Comparison of ENCODE assay signal across 8 mouse cellular contexts in the genomic region with DNA sequence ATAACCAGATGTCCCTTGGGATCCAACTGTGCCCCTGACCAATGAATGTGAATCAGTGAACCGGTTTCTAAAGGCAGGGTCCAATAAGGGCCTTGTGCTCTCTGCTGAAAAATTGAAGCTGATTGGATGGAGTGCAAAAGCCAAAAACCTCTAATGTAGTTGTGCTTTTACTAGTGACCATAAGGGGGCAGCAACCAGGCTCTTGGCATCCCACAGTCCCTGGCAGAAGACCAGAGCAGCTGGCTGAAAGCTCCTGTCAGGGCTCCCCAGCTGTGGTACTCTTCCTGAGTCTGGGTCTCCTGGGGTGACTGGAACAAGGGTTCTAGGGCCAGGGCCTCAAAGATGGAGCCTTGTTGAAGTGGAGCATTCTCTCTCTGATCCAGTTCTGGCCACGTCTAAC. TPM values are rescaled to one million over a fixed set of nuclear protein-coding genes. Genes with fewer than 3 reads are reported as not detected.
DNase-seq lines count a peak whose midpoint lies in the region; ATAC-seq and TF ChIP-seq lines count a peak whose summit lies in the region.

No protein-coding gene starts in this region.

- in situ Hi-C loops in CH12.LX (cut with MboI; ENCODE audit: low pct_ligation_motif_present, low pct_unique_long_range_greater_than_20kb, low sequenced_read_pairs) = loop anchor here (10.0 kb wide), 1 partner anchor 111 kb away; a partner anchor contains a TSS

- TF ChIP-seq RAD21 in CH12.LX (IDR thresholded peaks at IDR 0.05; ENCODE audit: low read depth, low read length) = peak; percentile 72

- H3K4me2 ChIP-seq in CH12.LX (ENCODE audit: insufficient read depth, low read depth, poor library complexity, severe bottlenecking) = no peak overlapping the region
- H3K4me2 ChIP-seq in forebrain, embryonic 12.5 days = no peak overlapping the region
- H3K4me2 ChIP-seq in liver, embryonic 15.5 days = no peak overlapping the region
- H3K4me2 ChIP-seq in neural tube, embryonic 13.5 days = no peak overlapping the region

- no peak for TF ChIP-seq POLR2A in CH12.LX (IDR thresholded peaks at IDR 0.05; ENCODE audit: low read depth, low read length)

- peaks cover 8 to 38% of the 10 kb centered on the region in 2 experiments for H3K4me1 ChIP-seq in CH12.LX (ENCODE audit: control insufficient read depth in 1 of 2, insufficient read depth in 2 of 2)
- H3K4me1 ChIP-seq in forebrain, embryonic 12.5 days = peaks cover 24% of the 10 kb centered on the region
- H3K4me1 ChIP-seq in liver, embryonic 15.5 days (replicated peaks) = peaks cover 40% of the 10 kb centered on the region
- H3K4me1 ChIP-seq in neural tube, embryonic 13.5 days (replicated peaks) = peaks cover 33% of the 10 kb centered on the region

- ATAC-seq in forebrain, embryonic 12.5 days (ENCODE audit: low FRiP score) = no peak
- no peak for ATAC-seq in liver, embryonic 15.5 days (ENCODE audit: insufficient read depth)
- peak; percentile 34; the same call in 1 of the 2 replicates for ATAC-seq in neural tube, embryonic 13.5 days (ENCODE audit: low read depth)

- 31% methylated on average over 2 of the region's 2 CpGs for WGBS in forebrain, embryonic 12.5 days
- WGBS in liver, embryonic 15.5 days (ENCODE audit: insufficient replicate concordance) = 41% methylated on average over 2 of the region's 2 CpGs
- 38% methylated on average over 2 of the region's 2 CpGs for WGBS in neural tube, embryonic 13.5 days

- DNase-seq in CH12.LX (ENCODE audit: extremely low read depth) = peak; percentile 86
- DNase-seq in brain, adult 2 months (ENCODE audit: low read depth, low spot score) = peak; percentile 90
- peak; percentile 90 to 94 for DNase-seq in heart, postnatal 10 days
- peak; percentile 90 to 91 for DNase-seq in kidney, postnatal 36 days
- DNase-seq in testis, postnatal 14 days (ENCODE audit: low spot score) = peak; percentile 69

- intact Hi-C loops in heart, postnatal 10 days (cut with DNase I) = loop anchor here (5.0 kb wide), 1 partner anchor 108 kb away; a partner anchor contains a TSS

- H3K9ac ChIP-seq in CH12.LX (ENCODE audit: insufficient read depth, low read depth) = no peak overlapping the region
- no peak overlapping the region for H3K9ac ChIP-seq in forebrain, embryonic 12.5 days
- 0 out of 2 replicates have a peak overlapping the region, but pooled peaks have one; percentile 6 for H3K9ac ChIP-seq in liver, embryonic 15.5 days
- H3K9ac ChIP-seq in neural tube, embryonic 13.5 days = no peak overlapping the region

- peaks cover 6 to 36% of the 10 kb centered on the region in 2 experiments for H3K36me3 ChIP-seq in CH12.LX (replicated peaks in 1 of 2; ENCODE audit: control insufficient read depth in 1 of 2, insufficient read depth in 1 of 2, low read length in 1 of 2)
- H3K36me3 ChIP-seq in forebrain, embryonic 12.5 days (replicated peaks) = peaks cover 6% of the 10 kb centered on the region; the same call in 1 of the 2 replicates
- peaks cover 11% of the 10 kb centered on the region for H3K36me3 ChIP-seq in liver, embryonic 15.5 days (replicated peaks)
- peaks cover 10% of the 10 kb centered on the region; the same call in 1 of the 2 replicates for H3K36me3 ChIP-seq in neural tube, embryonic 13.5 days

- H3K4me3 ChIP-seq in CH12.LX (replicated peaks in 1 of 3; ENCODE audit: low read depth in 2 of 3, low read length in 2 of 3, poor library complexity in 1 of 3) = no peak overlapping the region
- 0 out of 2 replicates have a peak overlapping the region, but pooled peaks have one; percentile 7 for H3K4me3 ChIP-seq in forebrain, embryonic 12.5 days (replicated peaks)
- no peak overlapping the region; the same call in 1 of the 2 replicates for H3K4me3 ChIP-seq in liver, embryonic 15.5 days (replicated peaks)
- H3K4me3 ChIP-seq in neural tube, embryonic 13.5 days = no peak overlapping the region

- TF ChIP-seq CTCF in CH12.LX (conservative IDR thresholded peaks at IDR 0.05 in 1 of 2, IDR thresholded peaks at IDR 0.05 in 1 of 2; ENCODE audit: low read depth in 2 of 2, low read length in 2 of 2) = peak; percentile 61 to 83

- H3K27me3 ChIP-seq in CH12.LX (replicated peaks) = no peaks in the 10 kb centered on the region
- no peaks in the 10 kb centered on the region for H3K27me3 ChIP-seq in forebrain, embryonic 12.5 days
- H3K27me3 ChIP-seq in liver, embryonic 15.5 days = no peaks in the 10 kb centered on the region
- no peaks in the 10 kb centered on the region for H3K27me3 ChIP-seq in neural tube, embryonic 13.5 days

- peaks cover 20% of the 10 kb centered on the region for H3K79me2 ChIP-seq in CH12.LX (replicated peaks; ENCODE audit: control insufficient read depth, extremely low read depth, insufficient read depth, poor library complexity, severe bottlenecking)

- dilution Hi-C loops in CH12.LX (cut with MboI; ENCODE audit: extremely low pct_ligation_motif_present, extremely low pct_unique_long_range_greater_than_20kb, low sequenced_read_pairs) = no loop called here

- no peak for TF ChIP-seq EP300 in CH12.LX (IDR thresholded peaks at IDR 0.05; ENCODE audit: low read length)

- H3K9me3 ChIP-seq in CH12.LX (replicated peaks; ENCODE audit: low read length) = no peaks in the 10 kb centered on the region
- H3K9me3 ChIP-seq in forebrain, embryonic 12.5 days = no peaks in the 10 kb centered on the region
- no peaks in the 10 kb centered on the region for H3K9me3 ChIP-seq in liver, embryonic 15.5 days (replicated peaks)
- H3K9me3 ChIP-seq in neural tube, embryonic 13.5 days = no peaks in the 10 kb centered on the region

- no peak overlapping the region for H3K27ac ChIP-seq in CH12.LX (ENCODE audit: insufficient read depth, low read depth)
- H3K27ac ChIP-seq in forebrain, embryonic 12.5 days = peak overlapping the region; percentile 50; the same call in 1 of the 2 replicates
- no peak overlapping the region for H3K27ac ChIP-seq in liver, embryonic 15.5 days (replicated peaks)
- peak overlapping the region; percentile 84 for H3K27ac ChIP-seq in neural tube, embryonic 13.5 days (replicated peaks)

TF ChIP-seq in CH12.LX, 34 proteins besides CTCF, POLR2A, EP300 and RAD21:
- TF ChIP-seq NRF1 (IDR thresholded peaks at IDR 0.05; ENCODE audit: low read depth, low read length) = 0 out of 2 replicates have a peak, but pooled peaks have one; percentile 9
- TF ChIP-seq POLR2AphosphoS2 (IDR thresholded peaks at IDR 0.05; ENCODE audit: low read depth, low read length) = 0 out of 2 replicates have a peak, but pooled peaks have one; percentile 38
- TF ChIP-seq SMC3 (IDR thresholded peaks at IDR 0.05; ENCODE audit: low read depth, low read length) = peak; percentile 74
- TF ChIP-seq USF2 (conservative IDR thresholded peaks at IDR 0.05; ENCODE audit: low read depth, low read length) = no peak

RNA-seq across cellular contexts. Expression of a gene that starts 2.8 kb away (rescaled TPM):
- 142 and 149 TPM in 2 replicates for total RNA-seq in CH12.LX (2012; rRNA removed)
- 162 and 182 TPM in 2 replicates for total RNA-seq in CH12.LX (2014; rRNA removed)
- 138 and 141 TPM in 2 replicates for polyA plus RNA-seq in CH12.LX (2012; ENCODE audit: insufficient read length, low read depth)
- polyA plus RNA-seq in forebrain, embryonic 12.5 days (2016; fragmentation: Nextera tagmentation; extraction: Ambion mirVana) = 131 and 132 TPM in 2 replicates
- total RNA-seq in heart, postnatal 10 days (2021) = 10 to 100 TPM; 84.8 to 91.3 TPM
- polyA plus RNA-seq in liver, embryonic 15.5 days (2015; fragmentation: Nextera tagmentation; extraction: Ambion mirVana) = 94.0 and 108 TPM in 2 replicates
- polyA plus RNA-seq in neural tube, embryonic 13.5 days (2015; fragmentation: Nextera tagmentation; extraction: Ambion mirVana) = 139 and 145 TPM in 2 replicates

RNA-seq across cellular contexts. Expression of a gene that starts 5.6 kb away (rescaled TPM):
- 17.2 and 24.0 TPM in 2 replicates for total RNA-seq in CH12.LX (2012; rRNA removed)
- total RNA-seq in CH12.LX (2014; rRNA removed) = 8.8 and 10.8 TPM in 2 replicates
- polyA plus RNA-seq in CH12.LX (2012; ENCODE audit: insufficient read length, low read depth) = 10.8 and 12.4 TPM in 2 replicates
- 22.9 and 24.3 TPM in 2 replicates for polyA plus RNA-seq in forebrain, embryonic 12.5 days (2016; fragmentation: Nextera tagmentation; extraction: Ambion mirVana)
- total RNA-seq in heart, postnatal 10 days (2021) = 10 to 100 TPM; 66.0 to 66.1 TPM
- polyA plus RNA-seq in liver, embryonic 15.5 days (2015; fragmentation: Nextera tagmentation; extraction: Ambion mirVana) = 7.7 and 9.9 TPM in 2 replicates
- polyA plus RNA-seq in neural tube, embryonic 13.5 days (2015; fragmentation: Nextera tagmentation; extraction: Ambion mirVana) = 29.3 and 33.9 TPM in 2 replicates

RNA-seq across cellular contexts. Expression of a gene that starts 13.4 kb away (rescaled TPM):
- total RNA-seq in CH12.LX (2012; rRNA removed) (52.1 and 55.1 TPM in 2 replicates), CH12.LX (2014; rRNA removed) (25.8 and 28.5 TPM in 2 replicates)
- 21.4 and 23.9 TPM in 2 replicates for polyA plus RNA-seq in CH12.LX (2012; ENCODE audit: insufficient read length, low read depth)
- 6.1 and 9.2 TPM in 2 replicates for polyA plus RNA-seq in forebrain, embryonic 12.5 days (2016; fragmentation: Nextera tagmentation; extraction: Ambion mirVana)
- 10 to 100 TPM; 35.3 to 36.0 TPM for total RNA-seq in heart, postnatal 10 days (2021)
- polyA plus RNA-seq in liver, embryonic 15.5 days (2015; fragmentation: Nextera tagmentation; extraction: Ambion mirVana) = 5.0 and 6.9 TPM in 2 replicates
- polyA plus RNA-seq in neural tube, embryonic 13.5 days (2015; fragmentation: Nextera tagmentation; extraction: Ambion mirVana) = 8.6 and 14.6 TPM in 2 replicates

RNA-seq across cellular contexts. Expression of a gene that starts 21.5 kb away (rescaled TPM):
- total RNA-seq in CH12.LX (2012; rRNA removed) (63.0 and 63.7 TPM in 2 replicates), CH12.LX (2014; rRNA removed) (67.7 and 79.7 TPM in 2 replicates)
- polyA plus RNA-seq in CH12.LX (2012; ENCODE audit: insufficient read length, low read depth) = 59.6 and 64.8 TPM in 2 replicates
- 195 and 202 TPM in 2 replicates for polyA plus RNA-seq in forebrain, embryonic 12.5 days (2016; fragmentation: Nextera tagmentation; extraction: Ambion mirVana)
- total RNA-seq in heart, postnatal 10 days (2021) = 10 to 100 TPM; 49.9 to 50.6 TPM
- 65.6 and 77.1 TPM in 2 replicates for polyA plus RNA-seq in liver, embryonic 15.5 days (2015; fragmentation: Nextera tagmentation; extraction: Ambion mirVana)
- polyA plus RNA-seq in neural tube, embryonic 13.5 days (2015; fragmentation: Nextera tagmentation; extraction: Ambion mirVana) = 155 and 185 TPM in 2 replicates

RNA-seq across cellular contexts. Expression of a gene that starts 29.3 kb away (rescaled TPM):
- total RNA-seq in CH12.LX (2012; rRNA removed) (0.63 and 0.89 TPM in 2 replicates), CH12.LX (2014; rRNA removed) (0.09 and 0.15 TPM in 2 replicates)
- 0.34 and 0.47 TPM in 2 replicates for polyA plus RNA-seq in CH12.LX (2012; ENCODE audit: insufficient read length, low read depth)
- polyA plus RNA-seq in forebrain, embryonic 12.5 days (2016; fragmentation: Nextera tagmentation; extraction: Ambion mirVana) = 0.51 and 0.61 TPM in 2 replicates
- total RNA-seq in heart, postnatal 10 days (2021) = under 1 TPM; 0.20 to 0.34 TPM
- polyA plus RNA-seq in liver, embryonic 15.5 days (2015; fragmentation: Nextera tagmentation; extraction: Ambion mirVana) = 0.08 and 0.15 TPM in 2 replicates
- 0.45 and 0.72 TPM in 2 replicates for polyA plus RNA-seq in neural tube, embryonic 13.5 days (2015; fragmentation: Nextera tagmentation; extraction: Ambion mirVana)

Comparison
In these comparisons a context has a peak if more than half of its experiments do, and no peak if none do; other contexts are left out.
1. H3K27ac ChIP-seq: peak in forebrain, embryonic 12.5 days (single experiment) and neural tube, embryonic 13.5 days (single experiment); none in CH12.LX (single experiment) and liver, embryonic 15.5 days (single experiment).
2. Peak in every context shown above with its lines, with median percentiles within 50 percentile points of each other: DNase-seq.